Mouse (Mus musculus) embryonic facial prominence, embryonic 14.5 days (tissue): Measurements from ENCODE around the gene Chtf18. TPM values are rescaled to one million over a fixed set of nuclear protein-coding genes. Genes with fewer than 3 reads are reported as not detected.
A peak's percentile ranks its signal among the peaks of the same experiment; 100 is the strongest.

Source experiments
- ATAC-seq: fragments of 200-750 bp; cut with Nextera tagmentation; 2 replicates; pipeline ENCODE4 v1.8.0; 2017; ENCODE audit warnings: low read depth, moderate number of reproducible peaks, moderate TSS enrichment
- DNase-seq: peaks from one replicate; pipeline ENCODE4 v3.0.0-alpha.2; 2015; ENCODE audit warnings: low spot score
- H3K27ac ChIP-seq: fragments of 300-500 bp; sonication (generic); replicated peaks from 2 replicates; pipeline ENCODE4 v1.5.1; 2014; ENCODE audit warnings: low read depth, mild to moderate bottlenecking, low read length, moderate library complexity
- H3K27me3 ChIP-seq: fragments of 300-500 bp; sonication (generic); replicated peaks from 2 replicates; pipeline ENCODE4 v1.6.1; 2014; ENCODE audit warnings: low read length; ENCODE audit not compliant: control insufficient read depth, insufficient read depth
- H3K36me3 ChIP-seq: fragments of 300-500 bp; sonication (generic); 2 replicates; pipeline ENCODE4 v1.6.1; 2014; ENCODE audit warnings: low read length, mixed read lengths; ENCODE audit not compliant: control insufficient read depth, insufficient read depth
- H3K4me1 ChIP-seq: fragments of 300-500 bp; sonication (generic); 2 replicates; pipeline ENCODE4 v1.6.1; 2014; ENCODE audit warnings: antibody characterized with exemption, low read length; ENCODE audit not compliant: control insufficient read depth, insufficient read depth
- H3K4me2 ChIP-seq: fragments of 300-500 bp; sonication (generic); 2 replicates; pipeline ENCODE4 v1.6.1; 2014; ENCODE audit warnings: low read depth, mild to moderate bottlenecking, low read length, moderate library complexity, mixed read lengths
- H3K4me3 ChIP-seq: fragments of 300-500 bp; sonication (generic); 2 replicates; pipeline ENCODE4 v1.5.1; 2014; ENCODE audit warnings: low read depth, mild to moderate bottlenecking, low read length
- H3K9ac ChIP-seq: fragments of 300-500 bp; sonication (generic); 2 replicates; pipeline ENCODE4 v1.6.1; 2014; ENCODE audit warnings: low read depth, mild to moderate bottlenecking, low read length, moderate library complexity, mixed read lengths
- H3K9me3 ChIP-seq: fragments of 300-500 bp; sonication (generic); 2 replicates; pipeline ENCODE4 v1.6.1; 2016; ENCODE audit warnings: low read length; ENCODE audit not compliant: control insufficient read depth
- WGBS: fragments of 180-500 bp; shearing (Covaris S2); extraction: QIAGEN DNeasy Blood & Tissue Kit; methylation state at CpG from one replicate; pipeline ENCODE4 v1.1.7; 2014; 5-methylcytosine and 5-hydroxymethylcytosine counted together
- polyA plus RNA-seq: library from polyadenylated mRNA; unstranded; fragments of >200 nt; fragmentation: Nextera tagmentation; extraction: Ambion mirVana; gene quantifications from 2 replicates; pipeline ENCODE4 v1.2.1, GENCODE M21; 2014

Chtf18 gene
- 12.9 and 15.7 TPM in 2 replicates for polyA plus RNA-seq

- H3K4me3 ChIP-seq = peak within 1 kb of the TSS; percentile 63
- peak within 1 kb of the TSS; percentile 93 for H3K4me2 ChIP-seq
- peaks cover 13% of the 10 kb centered on the region for H3K4me1 ChIP-seq
- 0 out of 2 replicates have a peak, but pooled peaks cover 9% of the 10 kb centered on the region for H3K36me3 ChIP-seq
- DNase-seq (peak; percentile 100), ATAC-seq (peak; percentile 98)
- under 1% methylated on average over 36 of the region's 37 CpGs for WGBS
- peak within 1 kb of the TSS; percentile 24 for H3K27ac ChIP-seq
- peak within 1 kb of the TSS; percentile 77 for H3K9ac ChIP-seq
- no peaks in the 10 kb centered on the region for H3K9me3 ChIP-seq
- H3K27me3 ChIP-seq = no peaks in the 10 kb centered on the region
These were observed at the start of gene Chtf18, which contains the start of gene Rpusd1 for GRCm38 (mm10) chr17:25727265-25728008. TSS of gene Chtf18 (minus strand) at chr17:25727419. TSS of gene Rpusd1 (plus strand) at chr17:25727670.

DNA sequence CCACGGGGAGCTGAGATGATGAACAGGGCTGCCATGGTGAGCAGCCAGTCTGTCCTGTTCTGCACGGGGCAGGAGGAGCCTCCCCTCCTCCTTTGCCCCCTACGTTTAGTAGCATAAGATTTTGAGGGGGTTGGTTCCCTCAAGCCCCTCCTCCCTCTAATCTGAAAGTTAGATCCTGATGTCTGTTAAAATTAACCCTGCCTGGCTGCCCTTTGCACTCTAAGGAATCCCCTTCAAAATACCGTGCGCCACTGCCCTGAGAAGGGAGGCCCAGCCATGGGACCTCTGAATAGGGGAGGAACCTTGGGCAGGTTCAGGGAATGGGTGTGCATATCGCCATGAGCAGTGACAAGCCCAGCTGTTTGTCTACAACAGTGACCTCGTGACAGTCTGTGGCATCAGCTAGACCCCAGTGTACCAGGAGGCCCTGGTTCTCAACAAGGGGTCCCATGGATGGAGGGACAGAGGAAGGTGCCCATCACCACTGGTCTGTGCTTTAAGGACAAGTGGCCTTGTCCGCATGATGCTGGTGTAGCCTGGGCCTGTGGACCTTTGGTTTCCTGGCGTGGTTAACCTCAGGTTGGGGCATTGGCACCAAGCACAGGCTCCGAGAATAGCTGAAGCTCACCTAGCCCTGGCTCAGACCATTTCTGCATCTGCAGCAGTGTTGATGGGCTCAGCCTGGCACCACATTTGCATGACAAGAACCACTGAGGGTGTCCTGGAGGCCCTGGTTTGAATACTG is 48.3 kb upstream of the Chtf18 start:
- no peaks in the 10 kb centered on the region for H3K9me3 ChIP-seq
- H3K9ac ChIP-seq = no peak overlapping the region
- peaks cover 15% of the 10 kb centered on the region for H3K36me3 ChIP-seq
- H3K27me3 ChIP-seq = no peaks in the 10 kb centered on the region
- no peak for ATAC-seq
- H3K27ac ChIP-seq = no peak overlapping the region
- WGBS = 76% methylated on average over 10 of the region's 10 CpGs
- no peak for DNase-seq
- no peak overlapping the region for H3K4me2 ChIP-seq
- H3K4me1 ChIP-seq = 0 out of 2 replicates have a peak, but pooled peaks cover 3% of the 10 kb centered on the region
- H3K4me3 ChIP-seq = no peak overlapping the region

DNA sequence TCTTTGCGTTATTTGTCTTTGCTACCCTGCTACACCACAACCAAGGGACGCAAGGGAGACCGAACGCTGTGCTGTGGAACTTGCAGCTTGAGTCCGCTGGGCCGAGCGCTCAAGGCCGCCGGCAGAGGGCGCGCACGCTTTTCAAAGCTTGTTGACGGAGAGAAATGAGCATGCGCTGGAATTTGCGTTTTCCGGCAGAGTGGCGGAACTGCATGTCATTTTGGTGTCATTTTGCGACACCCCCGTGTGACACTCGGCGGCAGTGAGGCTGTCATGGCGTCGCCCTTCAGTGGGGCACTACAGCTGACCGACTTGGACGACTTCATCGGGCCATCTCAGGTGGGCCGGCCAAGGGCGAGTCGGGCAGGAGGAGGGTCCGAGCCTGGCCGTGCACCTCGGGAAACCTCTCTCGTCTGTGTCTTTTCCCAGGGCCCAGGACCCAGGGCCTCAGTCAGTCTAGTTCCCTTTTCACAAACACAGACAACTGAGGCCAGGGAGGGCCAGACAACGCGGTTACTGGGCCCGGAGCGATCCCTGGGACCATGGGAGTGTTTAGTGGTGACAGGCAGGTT is 46.4 kb upstream of the Chtf18 start, which contains the start of gene Narfl:
TSS of gene Narfl (plus strand) at position 228 of the 572 bp plus-strand sequence.
- Histone ChIP-seq H3K4me2 (peak within 1 kb of the TSS; percentile 89), H3K4me1 (0 out of 2 replicates have a peak, but pooled peaks cover 3% of the 10 kb centered on the region), H3K36me3 (0 out of 2 replicates have a peak, but pooled peaks cover 5% of the 10 kb centered on the region), H3K27ac (no peak within 1 kb of the TSS), H3K9ac (peak within 1 kb of the TSS; percentile 87), H3K9me3 (no peaks in the 10 kb centered on the region), H3K27me3 (no peaks in the 10 kb centered on the region), H3K4me3 (peak within 1 kb of the TSS; percentile 73)
- ATAC-seq (peak; percentile 89), DNase-seq (peak; percentile 98)
- under 1% methylated on average over 36 of the region's 37 CpGs for WGBS

DNA sequence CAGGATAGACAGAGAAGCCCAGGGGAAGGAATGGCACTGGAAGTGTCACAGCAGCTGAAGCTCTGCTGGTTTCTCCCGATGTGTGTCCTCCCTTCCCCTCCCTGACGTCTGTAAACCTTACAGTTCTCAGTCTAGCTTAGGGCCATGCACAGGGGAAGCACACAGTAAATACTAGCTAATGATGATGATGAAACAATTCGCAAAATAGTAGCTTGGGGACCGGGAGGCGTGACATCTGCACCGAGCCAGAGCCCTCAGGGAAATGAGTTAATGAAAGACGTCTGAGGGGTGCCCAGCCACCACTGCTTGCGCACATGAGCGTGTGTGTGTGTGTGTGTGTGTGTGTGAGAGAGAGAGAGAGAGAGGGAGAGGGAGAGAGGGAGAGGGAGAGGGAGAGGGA is 42.1 kb upstream of the Chtf18 start:
- ATAC-seq (0 out of 2 replicates have a peak, but pooled peaks have one; percentile 10), DNase-seq (peak; percentile 39)
- Histone ChIP-seq H3K36me3 (no peaks in the 10 kb centered on the region), H3K27me3 (no peaks in the 10 kb centered on the region), H3K4me3 (no peak overlapping the region), H3K4me1 (0 out of 2 replicates have a peak, but pooled peaks cover 3% of the 10 kb centered on the region), H3K27ac (no peak overlapping the region), H3K9ac (no peak overlapping the region), H3K9me3 (no peaks in the 10 kb centered on the region), H3K4me2 (no peak overlapping the region)
- WGBS = 38% methylated on average over 9 of the region's 9 CpGs

DNA sequence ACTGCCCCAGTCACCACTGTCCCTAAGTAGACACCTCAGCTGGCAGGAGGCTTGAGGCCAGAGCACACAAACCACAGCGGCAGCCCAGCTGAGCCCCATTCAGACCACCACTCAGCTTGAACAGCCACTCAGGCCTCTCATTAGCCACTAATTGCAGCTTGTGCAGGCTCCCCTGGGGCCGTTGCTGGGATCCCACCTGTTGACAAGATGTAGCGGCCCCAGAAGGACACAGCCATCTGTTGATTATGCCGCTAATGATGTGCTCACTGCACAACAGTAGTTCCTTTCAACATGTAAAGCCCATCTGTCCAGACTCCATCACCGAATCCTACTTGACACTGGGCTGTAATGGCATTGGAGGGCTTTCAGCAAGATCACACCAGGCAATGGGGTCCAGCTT is 38.7 kb upstream of the Chtf18 start:
- Histone ChIP-seq H3K4me3 (no peak overlapping the region), H3K27me3 (no peaks in the 10 kb centered on the region), H3K27ac (no peak overlapping the region), H3K4me2 (no peak overlapping the region), H3K9me3 (no peaks in the 10 kb centered on the region), H3K9ac (no peak overlapping the region), H3K36me3 (no peaks in the 10 kb centered on the region), H3K4me1 (no peaks in the 10 kb centered on the region)
- peak; percentile 72 for ATAC-seq
- 35% methylated on average over 4 of the region's 5 CpGs for WGBS
- DNase-seq = peak; percentile 86

DNA sequence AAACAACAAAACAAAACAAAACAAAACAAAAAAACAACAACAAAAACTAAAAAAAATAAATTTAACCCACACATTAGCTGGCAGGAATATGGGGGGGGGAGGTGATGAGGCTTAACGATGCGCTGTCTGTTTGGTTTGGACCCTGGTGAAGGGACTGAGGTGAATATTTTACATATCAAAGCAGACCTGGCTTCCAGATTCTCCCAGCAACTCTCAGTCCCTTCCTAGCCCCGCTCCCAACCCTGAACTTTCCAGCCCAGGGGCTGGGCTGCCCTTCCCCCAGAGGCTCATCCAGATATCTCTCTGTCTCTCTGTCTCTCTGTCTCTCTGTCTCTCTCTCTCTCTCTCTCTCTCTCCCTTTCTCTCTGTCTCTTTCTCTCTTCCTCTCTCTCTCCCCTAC is 35.4 kb upstream of the Chtf18 start:
- Histone ChIP-seq H3K27me3 (no peaks in the 10 kb centered on the region), H3K4me2 (no peak overlapping the region), H3K36me3 (no peaks in the 10 kb centered on the region), H3K4me3 (no peak overlapping the region), H3K9me3 (no peaks in the 10 kb centered on the region), H3K9ac (no peak overlapping the region), H3K27ac (no peak overlapping the region), H3K4me1 (no peaks in the 10 kb centered on the region)
- 38% methylated on average over 3 of the region's 3 CpGs for WGBS
- DNase-seq (no peak), ATAC-seq (no peak)

GRCm38 (mm10) chr17:25761561-25761970 is 34.3 kb upstream of the Chtf18 start:
- no peak; the same call in 1 of the 2 replicates for ATAC-seq
- no peaks in the 10 kb centered on the region for H3K36me3 ChIP-seq
- no peak overlapping the region for H3K27ac ChIP-seq
- H3K4me1 ChIP-seq = no peaks in the 10 kb centered on the region
- no peak overlapping the region for H3K9ac ChIP-seq
- H3K4me2 ChIP-seq = no peak overlapping the region
- peak; percentile 42 for DNase-seq
- no peaks in the 10 kb centered on the region for H3K27me3 ChIP-seq
- no peak overlapping the region for H3K4me3 ChIP-seq
- 29% methylated on average over 4 of the region's 4 CpGs for WGBS
- H3K9me3 ChIP-seq = no peaks in the 10 kb centered on the region

- 78% methylated on average over 8 of the region's 8 CpGs for WGBS
- Histone ChIP-seq H3K27ac (no peak overlapping the region), H3K4me2 (no peak overlapping the region), H3K9me3 (no peaks in the 10 kb centered on the region), H3K4me1 (no peaks in the 10 kb centered on the region), H3K9ac (no peak overlapping the region), H3K36me3 (no peaks in the 10 kb centered on the region), H3K4me3 (no peak overlapping the region), H3K27me3 (no peaks in the 10 kb centered on the region)
- DNase-seq = no peak
- ATAC-seq = no peak
These were observed 32.9 kb upstream of the Chtf18 start for GRCm38 (mm10) chr17:25760148-25760547.
